Mouse (Mus musculus): ENCODE results near the gene Il18. TPM values are rescaled to one million over a fixed set of nuclear protein-coding genes. Genes with fewer than 3 reads are reported as not detected.

Gene Il18
- polyA plus RNA-seq, 1 experiment from 2014 or later = 2.4 TPM

GRCm38 (mm10) chr9:50536603-50537135, 18.0 kb upstream of the Il18 start:
- ATAC-seq (replicated peaks; ENCODE audit: insufficient number of reproducible peaks, low FRiP score, low TSS enrichment, low read depth) (no peak), DNase-seq (ENCODE audit: low spot score) (no peak)
- Histone ChIP-seq H3K27ac (replicated peaks; ENCODE audit: low read depth, low read length) (no peak overlapping the region), H3K36me3 (replicated peaks; ENCODE audit: control insufficient read depth, insufficient read depth, low read depth, low read length) (no peaks in the 10 kb centered on the region), H3K4me3 (ENCODE audit: low read depth, low read length) (no peak overlapping the region), H3K27me3 (ENCODE audit: control insufficient read depth, insufficient read depth, low read length) (no peaks in the 10 kb centered on the region), H3K4me2 (ENCODE audit: low read depth, low read length) (no peak overlapping the region), H3K9ac (replicated peaks; ENCODE audit: low read length) (no peak overlapping the region), H3K4me1 (ENCODE audit: control insufficient read depth, insufficient read depth, low read length) (no peaks in the 10 kb centered on the region), H3K9me3 (replicated peaks; ENCODE audit: control insufficient read depth, low read length) (no peaks in the 10 kb centered on the region)
- WGBS = 84% methylated on average over 7 of the region's 7 CpGs

GRCm38 (mm10) chr9:50537295-50537694, 17.3 kb upstream of the Il18 start:
- no peak overlapping the region for H3K9ac ChIP-seq (replicated peaks; ENCODE audit: low read length)

GRCm38 (mm10) chr9:50540170-50540569, 14.5 kb upstream of the Il18 start:
- no peak overlapping the region for H3K27ac ChIP-seq (replicated peaks; ENCODE audit: low read depth, low read length)
- WGBS = 70% methylated on average over 7 of the region's 7 CpGs
- no peaks in the 10 kb centered on the region for H3K4me1 ChIP-seq (ENCODE audit: control insufficient read depth, insufficient read depth, low read length)
- no peaks in the 10 kb centered on the region for H3K36me3 ChIP-seq (replicated peaks; ENCODE audit: control insufficient read depth, insufficient read depth, low read depth, low read length)
- H3K27me3 ChIP-seq (ENCODE audit: control insufficient read depth, insufficient read depth, low read length) = no peaks in the 10 kb centered on the region
- H3K9ac ChIP-seq (replicated peaks; ENCODE audit: low read length) = no peak overlapping the region
- no peak overlapping the region for H3K4me2 ChIP-seq (ENCODE audit: low read depth, low read length)
- DNase-seq (ENCODE audit: low spot score) = no peak
- H3K4me3 ChIP-seq (ENCODE audit: low read depth, low read length) = no peak overlapping the region
- no peaks in the 10 kb centered on the region for H3K9me3 ChIP-seq (replicated peaks; ENCODE audit: control insufficient read depth, low read length)
- ATAC-seq (replicated peaks; ENCODE audit: insufficient number of reproducible peaks, low FRiP score, low TSS enrichment, low read depth) = no peak

More at GRCm38 (mm10) chr9:50537295-50537694, 17.3 kb upstream of the Il18 start:
- no peak overlapping the region for H3K4me3 ChIP-seq (ENCODE audit: low read depth, low read length)
- ATAC-seq (replicated peaks; ENCODE audit: insufficient number of reproducible peaks, low FRiP score, low TSS enrichment, low read depth) = no peak
- H3K27ac ChIP-seq (replicated peaks; ENCODE audit: low read depth, low read length) = no peak overlapping the region
- H3K9me3 ChIP-seq (replicated peaks; ENCODE audit: control insufficient read depth, low read length) = no peaks in the 10 kb centered on the region
- no peaks in the 10 kb centered on the region for H3K27me3 ChIP-seq (ENCODE audit: control insufficient read depth, insufficient read depth, low read length)
- no peak overlapping the region for H3K4me2 ChIP-seq (ENCODE audit: low read depth, low read length)
- 80% methylated on average over 4 of the region's 4 CpGs for WGBS
- no peak for DNase-seq (ENCODE audit: low spot score)
- no peaks in the 10 kb centered on the region for H3K4me1 ChIP-seq (ENCODE audit: control insufficient read depth, insufficient read depth, low read length)
- no peaks in the 10 kb centered on the region for H3K36me3 ChIP-seq (replicated peaks; ENCODE audit: control insufficient read depth, insufficient read depth, low read depth, low read length)

- no peaks in the 10 kb centered on the region for H3K36me3 ChIP-seq (replicated peaks; ENCODE audit: control insufficient read depth, insufficient read depth, low read depth, low read length)
- H3K4me1 ChIP-seq (ENCODE audit: control insufficient read depth, insufficient read depth, low read length) = no peaks in the 10 kb centered on the region
- H3K9me3 ChIP-seq (replicated peaks; ENCODE audit: control insufficient read depth, low read length) = no peaks in the 10 kb centered on the region
- no peak overlapping the region for H3K4me2 ChIP-seq (ENCODE audit: low read depth, low read length)
- no peak overlapping the region for H3K4me3 ChIP-seq (ENCODE audit: low read depth, low read length)
- WGBS = 73% methylated on average over 9 of the region's 9 CpGs
- ATAC-seq (replicated peaks; ENCODE audit: insufficient number of reproducible peaks, low FRiP score, low TSS enrichment, low read depth) (no peak), DNase-seq (ENCODE audit: low spot score) (no peak)
- H3K27me3 ChIP-seq (ENCODE audit: control insufficient read depth, insufficient read depth, low read length) = no peaks in the 10 kb centered on the region
- no peak overlapping the region for H3K27ac ChIP-seq (replicated peaks; ENCODE audit: low read depth, low read length)
- H3K9ac ChIP-seq (replicated peaks; ENCODE audit: low read length) = no peak overlapping the region
Observed at GRCm38 (mm10) chr9:50542401-50542800, 12.2 kb upstream of the Il18 start.

GRCm38 (mm10) chr9:50547859-50548478, 6.7 kb upstream of the Il18 start:
- no peak for DNase-seq (ENCODE audit: low spot score)
- no peak for ATAC-seq (replicated peaks; ENCODE audit: insufficient number of reproducible peaks, low FRiP score, low TSS enrichment, low read depth)
- Histone ChIP-seq H3K9me3 (replicated peaks; ENCODE audit: control insufficient read depth, low read length) (no peaks in the 10 kb centered on the region), H3K4me2 (ENCODE audit: low read depth, low read length) (no peak overlapping the region), H3K9ac (replicated peaks; ENCODE audit: low read length) (no peak overlapping the region), H3K27me3 (ENCODE audit: control insufficient read depth, insufficient read depth, low read length) (no peaks in the 10 kb centered on the region), H3K4me3 (ENCODE audit: low read depth, low read length) (no peak overlapping the region), H3K4me1 (ENCODE audit: control insufficient read depth, insufficient read depth, low read length) (no peaks in the 10 kb centered on the region), H3K36me3 (replicated peaks; ENCODE audit: control insufficient read depth, insufficient read depth, low read depth, low read length) (no peaks in the 10 kb centered on the region), H3K27ac (replicated peaks; ENCODE audit: low read depth, low read length) (no peak overlapping the region)
- 51% methylated on average over 5 of the region's 5 CpGs for WGBS

- Histone ChIP-seq H3K27me3 (ENCODE audit: control insufficient read depth, insufficient read depth, low read length) (no peaks in the 10 kb centered on the region), H3K9ac (replicated peaks; ENCODE audit: low read length) (no peak overlapping the region), H3K36me3 (replicated peaks; ENCODE audit: control insufficient read depth, insufficient read depth, low read depth, low read length) (no peaks in the 10 kb centered on the region), H3K9me3 (replicated peaks; ENCODE audit: control insufficient read depth, low read length) (no peaks in the 10 kb centered on the region), H3K27ac (replicated peaks; ENCODE audit: low read depth, low read length) (no peak overlapping the region), H3K4me2 (ENCODE audit: low read depth, low read length) (no peak overlapping the region), H3K4me1 (ENCODE audit: control insufficient read depth, insufficient read depth, low read length) (no peaks in the 10 kb centered on the region), H3K4me3 (ENCODE audit: low read depth, low read length) (no peak overlapping the region)
- no peak for ATAC-seq (replicated peaks; ENCODE audit: insufficient number of reproducible peaks, low FRiP score, low TSS enrichment, low read depth)
- 81% methylated on average over 4 of the region's 4 CpGs for WGBS
- no peak for DNase-seq (ENCODE audit: low spot score)
Observed at GRCm38 (mm10) chr9:50548936-50549335, 5.7 kb upstream of the Il18 start.

GRCm38 (mm10) chr9:50552206-50552605, 2.4 kb upstream of the Il18 start:
- no peaks in the 10 kb centered on the region for H3K36me3 ChIP-seq (replicated peaks; ENCODE audit: control insufficient read depth, insufficient read depth, low read depth, low read length)
- H3K4me2 ChIP-seq (ENCODE audit: low read depth, low read length) = no peak overlapping the region
- H3K27me3 ChIP-seq (ENCODE audit: control insufficient read depth, insufficient read depth, low read length) = no peaks in the 10 kb centered on the region
- no peaks in the 10 kb centered on the region for H3K4me1 ChIP-seq (ENCODE audit: control insufficient read depth, insufficient read depth, low read length)
- H3K4me3 ChIP-seq (ENCODE audit: low read depth, low read length) = no peak overlapping the region
- ATAC-seq (replicated peaks; ENCODE audit: insufficient number of reproducible peaks, low FRiP score, low TSS enrichment, low read depth) = no peak
- H3K27ac ChIP-seq (replicated peaks; ENCODE audit: low read depth, low read length) = no peak overlapping the region
- 75% methylated on average over 5 of the region's 5 CpGs for WGBS
- no peak for DNase-seq (ENCODE audit: low spot score)
- no peak overlapping the region for H3K9ac ChIP-seq (replicated peaks; ENCODE audit: low read length)
- no peaks in the 10 kb centered on the region for H3K9me3 ChIP-seq (replicated peaks; ENCODE audit: control insufficient read depth, low read length)

GRCm38 (mm10) chr9:50553547-50553946, 1.1 kb upstream of the Il18 start:
- no peaks in the 10 kb centered on the region for H3K4me1 ChIP-seq (ENCODE audit: control insufficient read depth, insufficient read depth, low read length)
- WGBS = 76% methylated on average over 2 of the region's 2 CpGs
- H3K27me3 ChIP-seq (ENCODE audit: control insufficient read depth, insufficient read depth, low read length) = no peaks in the 10 kb centered on the region
- H3K4me2 ChIP-seq (ENCODE audit: low read depth, low read length) = no peak overlapping the region
- H3K9ac ChIP-seq (replicated peaks; ENCODE audit: low read length) = no peak overlapping the region
- ATAC-seq (replicated peaks; ENCODE audit: insufficient number of reproducible peaks, low FRiP score, low TSS enrichment, low read depth) = no peak
- H3K36me3 ChIP-seq (replicated peaks; ENCODE audit: control insufficient read depth, insufficient read depth, low read depth, low read length) = no peaks in the 10 kb centered on the region
- no peaks in the 10 kb centered on the region for H3K9me3 ChIP-seq (replicated peaks; ENCODE audit: control insufficient read depth, low read length)
- no peak overlapping the region for H3K27ac ChIP-seq (replicated peaks; ENCODE audit: low read depth, low read length)
- no peak overlapping the region for H3K4me3 ChIP-seq (ENCODE audit: low read depth, low read length)
- no peak for DNase-seq (ENCODE audit: low spot score)

Data from embryonic facial prominence, embryonic 11.5 days (tissue).